In genomic region chr2:84756245-84756644, GRCm38 (mm10) we compare ENCODE assay signal across 34 mouse cellular contexts. TPM values are rescaled to one million over a fixed set of nuclear protein-coding genes. Genes with fewer than 3 reads are reported as not detected.
DNase-seq lines count a peak whose midpoint lies in the region; ATAC-seq lines count a peak whose summit lies in the region.
"Had no signal": no experiment of that assay in that cellular context is flagged by ENCODE, and none has a peak within 500 bp of the region (broad histone marks: within the 10 kb centered on the region; RNA-seq: fewer than 3 reads in every experiment).

No protein-coding gene starts in this region.

- no peak for ATAC-seq in kidney, embryonic 16.5 days (ENCODE audit: low FRiP score, low TSS enrichment)
- ATAC-seq in intestine, embryonic 15.5 days: peak; percentile 85
- peak; percentile 87 for ATAC-seq in intestine, embryonic 16.5 days
- peak; percentile 55; the same call in 1 of the 2 replicates for ATAC-seq in liver, embryonic 16.5 days (ENCODE audit: low read depth)
- ATAC-seq: forebrain, embryonic 15.5 days; hindbrain, postnatal 0 days had no signal

- WGBS in kidney, embryonic 16.5 days: 75% methylated on average over 5 of the region's 5 CpGs
- 49% methylated on average over 5 of the region's 5 CpGs for WGBS in intestine, embryonic 15.5 days
- 62% methylated on average over 5 of the region's 5 CpGs for WGBS in intestine, embryonic 16.5 days
- 63% methylated on average over 5 of the region's 5 CpGs for WGBS in liver, embryonic 16.5 days (ENCODE audit: insufficient replicate concordance)

- H3K4me1 ChIP-seq in kidney, embryonic 16.5 days (ENCODE audit: insufficient read depth, low read length): no peaks in the 10 kb centered on the region
- no peaks in the 10 kb centered on the region for H3K4me1 ChIP-seq in intestine, embryonic 15.5 days (replicated peaks)
- H3K4me1 ChIP-seq in intestine, embryonic 16.5 days (ENCODE audit: control insufficient read depth, insufficient read depth, low read length): 0 out of 2 replicates have a peak, but pooled peaks cover 3% of the 10 kb centered on the region
- H3K4me1 ChIP-seq in liver, embryonic 16.5 days (ENCODE audit: control insufficient read depth, low read depth, low read length): no peaks in the 10 kb centered on the region; the same call in 1 of the 2 replicates
- H3K4me1 ChIP-seq: embryonic facial prominence, embryonic 12.5 days; forebrain, embryonic 15.5 days; heart, embryonic 10.5 days; heart, embryonic 15.5 days; hindbrain, embryonic 12.5 days; limb, embryonic 10.5 days; limb, embryonic 15.5 days; lung, embryonic 15.5 days; midbrain, embryonic 12.5 days; neural tube, embryonic 12.5 days had no signal

- H3K9ac ChIP-seq in kidney, embryonic 16.5 days (replicated peaks; ENCODE audit: low read length): no peak overlapping the region
- H3K9ac ChIP-seq in intestine, embryonic 15.5 days: no peak overlapping the region
- H3K9ac ChIP-seq in intestine, embryonic 16.5 days (ENCODE audit: low read depth, low read length): no peak overlapping the region
- no peak overlapping the region for H3K9ac ChIP-seq in liver, embryonic 16.5 days (ENCODE audit: low read depth, low read length)
- H3K9ac ChIP-seq: embryonic facial prominence, embryonic 12.5 days; forebrain, embryonic 15.5 days; heart, embryonic 15.5 days; hindbrain, embryonic 12.5 days; limb, embryonic 15.5 days; lung, embryonic 15.5 days; midbrain, embryonic 12.5 days; neural tube, embryonic 12.5 days had no signal

- H3K27me3 ChIP-seq in kidney, embryonic 16.5 days (ENCODE audit: insufficient read depth, low read length): no peaks in the 10 kb centered on the region
- H3K27me3 ChIP-seq in intestine, embryonic 15.5 days (replicated peaks): no peaks in the 10 kb centered on the region
- no peaks in the 10 kb centered on the region for H3K27me3 ChIP-seq in intestine, embryonic 16.5 days (replicated peaks; ENCODE audit: control insufficient read depth, insufficient read depth, low read length)
- H3K27me3 ChIP-seq in liver, embryonic 16.5 days (ENCODE audit: control insufficient read depth, insufficient read depth, low read depth, low read length): no peaks in the 10 kb centered on the region
- H3K27me3 ChIP-seq: embryonic facial prominence, embryonic 12.5 days; forebrain, embryonic 15.5 days; heart, embryonic 15.5 days; hindbrain, embryonic 12.5 days; limb, embryonic 15.5 days; lung, embryonic 15.5 days; midbrain, embryonic 12.5 days; neural tube, embryonic 12.5 days had no signal

- no peak overlapping the region for H3K27ac ChIP-seq in kidney, embryonic 16.5 days (ENCODE audit: low read length)
- no peak overlapping the region for H3K27ac ChIP-seq in intestine, embryonic 15.5 days
- H3K27ac ChIP-seq in intestine, embryonic 16.5 days (ENCODE audit: low read length): no peak overlapping the region
- peak overlapping the region; percentile 30; the same call in 1 of the 2 replicates for H3K27ac ChIP-seq in liver, embryonic 16.5 days (ENCODE audit: low read length)
- H3K27ac ChIP-seq: embryonic facial prominence, embryonic 12.5 days; forebrain, embryonic 15.5 days; heart, embryonic 10.5 days; heart, embryonic 15.5 days; hindbrain, embryonic 12.5 days; hindbrain, postnatal 0 days; kidney, postnatal 0 days; limb, embryonic 10.5 days; limb, embryonic 15.5 days; lung, embryonic 15.5 days; midbrain, embryonic 12.5 days; neural tube, embryonic 12.5 days; stomach, postnatal 0 days had no signal

- H3K36me3 ChIP-seq in kidney, embryonic 16.5 days (ENCODE audit: insufficient read depth, low read length): no peaks in the 10 kb centered on the region
- H3K36me3 ChIP-seq in intestine, embryonic 15.5 days: no peaks in the 10 kb centered on the region
- H3K36me3 ChIP-seq in intestine, embryonic 16.5 days (ENCODE audit: control insufficient read depth, insufficient read depth, low read length): no peaks in the 10 kb centered on the region
- no peaks in the 10 kb centered on the region for H3K36me3 ChIP-seq in liver, embryonic 16.5 days (ENCODE audit: control insufficient read depth, insufficient read depth)
- H3K36me3 ChIP-seq: embryonic facial prominence, embryonic 12.5 days; forebrain, embryonic 15.5 days; heart, embryonic 10.5 days; heart, embryonic 15.5 days; hindbrain, embryonic 12.5 days; limb, embryonic 10.5 days; limb, embryonic 15.5 days; lung, embryonic 15.5 days; midbrain, embryonic 12.5 days; neural tube, embryonic 12.5 days had no signal

- DNase-seq in kidney, adult 9 months: peak; percentile 92
- no peak for DNase-seq in left cerebral cortex, adult 18-20 months (ENCODE audit: low spot score in 2 of 2)
- DNase-seq in left cerebral cortex, adult 11 months (ENCODE audit: low spot score): no peak
- DNase-seq: adrenal gland, postnatal 25 days; B cell, adult 2 months; cerebellum, adult 11-12 months; cerebellum, adult 9-11 months; embryo, embryonic 11 days; gastrocnemius, postnatal 25 days; heart, adult 11 months; heart, postnatal 36 days; lung, postnatal 4 days; right cerebral cortex, adult 18-20 months; thymus, adult 18-20 months; thymus, postnatal 25 days had no signal

- no peak overlapping the region for H3K4me3 ChIP-seq in kidney, embryonic 16.5 days (ENCODE audit: low read length)
- no peak overlapping the region for H3K4me3 ChIP-seq in intestine, embryonic 15.5 days (replicated peaks)
- no peak overlapping the region for H3K4me3 ChIP-seq in intestine, embryonic 16.5 days (ENCODE audit: low read length)
- H3K4me3 ChIP-seq in liver, embryonic 16.5 days (ENCODE audit: low read depth, low read length): no peak overlapping the region
- H3K4me3 ChIP-seq: embryonic facial prominence, embryonic 12.5 days; forebrain, embryonic 15.5 days; heart, embryonic 10.5 days; heart, embryonic 15.5 days; hindbrain, embryonic 12.5 days; limb, embryonic 10.5 days; limb, embryonic 15.5 days; lung, embryonic 15.5 days; megakaryocyte, embryonic 14.5 days; midbrain, embryonic 12.5 days; myocyte; neural tube, embryonic 12.5 days had no signal

- H3K9me3 ChIP-seq in kidney, embryonic 16.5 days (ENCODE audit: low read length): no peaks in the 10 kb centered on the region
- H3K9me3 ChIP-seq in intestine, embryonic 15.5 days: no peaks in the 10 kb centered on the region
- no peaks in the 10 kb centered on the region for H3K9me3 ChIP-seq in intestine, embryonic 16.5 days (ENCODE audit: control insufficient read depth, low read length)
- no peaks in the 10 kb centered on the region for H3K9me3 ChIP-seq in liver, embryonic 16.5 days (replicated peaks; ENCODE audit: control insufficient read depth, low read length)
- H3K9me3 ChIP-seq: embryonic facial prominence, embryonic 12.5 days; forebrain, embryonic 15.5 days; heart, embryonic 10.5 days; heart, embryonic 15.5 days; hindbrain, embryonic 12.5 days; limb, embryonic 10.5 days; limb, embryonic 15.5 days; lung, embryonic 15.5 days; megakaryocyte, embryonic 14.5 days; midbrain, embryonic 12.5 days; neural tube, embryonic 12.5 days had no signal

- H3K4me2 ChIP-seq in kidney, embryonic 16.5 days (replicated peaks; ENCODE audit: low read depth, low read length): no peak overlapping the region
- no peak overlapping the region for H3K4me2 ChIP-seq in intestine, embryonic 15.5 days (replicated peaks)
- H3K4me2 ChIP-seq in intestine, embryonic 16.5 days (ENCODE audit: low read depth, low read length): no peak overlapping the region
- no peak overlapping the region for H3K4me2 ChIP-seq in liver, embryonic 16.5 days (ENCODE audit: low read depth, low read length)
- H3K4me2 ChIP-seq: embryonic facial prominence, embryonic 12.5 days; forebrain, embryonic 15.5 days; heart, embryonic 15.5 days; hindbrain, embryonic 12.5 days; limb, embryonic 15.5 days; lung, embryonic 15.5 days; midbrain, embryonic 12.5 days; neural tube, embryonic 12.5 days had no signal

RNA-seq across cellular contexts. Expression of gene Gm19426, which starts 12.8 kb away (rescaled TPM):
- polyA plus RNA-seq in kidney, embryonic 16.5 days (2015; fragmentation: Nextera tagmentation; extraction: Ambion mirVana): 9.8 and 10.9 TPM in 2 replicates
- 5.5 and 6.1 TPM in 2 replicates for polyA plus RNA-seq in intestine, embryonic 15.5 days (2015; fragmentation: Nextera tagmentation; extraction: Ambion mirVana)
- 5.1 and 5.4 TPM in 2 replicates for polyA plus RNA-seq in intestine, embryonic 16.5 days (2015; fragmentation: Nextera tagmentation; extraction: Ambion mirVana)
- 0.89 and 0.95 TPM in 2 replicates for polyA plus RNA-seq in liver, embryonic 16.5 days (2015; fragmentation: Nextera tagmentation; extraction: Ambion mirVana)
- total RNA-seq in left cerebral cortex, adult 18-20 months (2021): 1 to 10 TPM; 2.2 to 2.5 TPM

RNA-seq across cellular contexts. Expression of gene Serping1, which starts 19.0 kb away (rescaled TPM):
- 115 and 119 TPM in 2 replicates for polyA plus RNA-seq in kidney, embryonic 16.5 days (2015; fragmentation: Nextera tagmentation; extraction: Ambion mirVana)
- 59.7 and 60.5 TPM in 2 replicates for polyA plus RNA-seq in intestine, embryonic 15.5 days (2015; fragmentation: Nextera tagmentation; extraction: Ambion mirVana)
- polyA plus RNA-seq in intestine, embryonic 16.5 days (2015; fragmentation: Nextera tagmentation; extraction: Ambion mirVana): 62.5 and 62.6 TPM in 2 replicates
- polyA plus RNA-seq in liver, embryonic 16.5 days (2015; fragmentation: Nextera tagmentation; extraction: Ambion mirVana): 119 and 133 TPM in 2 replicates
- 1 to 10 TPM; 8.5 to 9.2 TPM for total RNA-seq in left cerebral cortex, adult 18-20 months (2021)

RNA-seq across cellular contexts. Expression of gene Ypel4, which starts 22.4 kb away (rescaled TPM):
- polyA plus RNA-seq in kidney, embryonic 16.5 days (2015; fragmentation: Nextera tagmentation; extraction: Ambion mirVana): 5.4 and 9.4 TPM in 2 replicates
- 5.1 and 6.0 TPM in 2 replicates for polyA plus RNA-seq in intestine, embryonic 15.5 days (2015; fragmentation: Nextera tagmentation; extraction: Ambion mirVana)
- 4.3 and 6.0 TPM in 2 replicates for polyA plus RNA-seq in intestine, embryonic 16.5 days (2015; fragmentation: Nextera tagmentation; extraction: Ambion mirVana)
- 69.6 and 79.1 TPM in 2 replicates for polyA plus RNA-seq in liver, embryonic 16.5 days (2015; fragmentation: Nextera tagmentation; extraction: Ambion mirVana)
- total RNA-seq in left cerebral cortex, adult 18-20 months (2021): 10 to 100 TPM; 92.2 to 93.5 TPM

RNA-seq across cellular contexts. Expression of gene Clp1, which starts 29.1 kb away (rescaled TPM):
- 31.1 and 32.1 TPM in 2 replicates for polyA plus RNA-seq in kidney, embryonic 16.5 days (2015; fragmentation: Nextera tagmentation; extraction: Ambion mirVana)
- 26.3 and 26.7 TPM in 2 replicates for polyA plus RNA-seq in intestine, embryonic 15.5 days (2015; fragmentation: Nextera tagmentation; extraction: Ambion mirVana)
- 28.3 and 28.4 TPM in 2 replicates for polyA plus RNA-seq in intestine, embryonic 16.5 days (2015; fragmentation: Nextera tagmentation; extraction: Ambion mirVana)
- 49.7 and 56.2 TPM in 2 replicates for polyA plus RNA-seq in liver, embryonic 16.5 days (2015; fragmentation: Nextera tagmentation; extraction: Ambion mirVana)
- total RNA-seq in left cerebral cortex, adult 18-20 months (2021): 10 to 100 TPM; 10.4 to 10.5 TPM

RNA-seq across cellular contexts. Expression of gene Zdhhc5, which starts 41.3 kb away (rescaled TPM):
- polyA plus RNA-seq in kidney, embryonic 16.5 days (2015; fragmentation: Nextera tagmentation; extraction: Ambion mirVana): 30.4 and 30.6 TPM in 2 replicates
- 24.6 and 26.5 TPM in 2 replicates for polyA plus RNA-seq in intestine, embryonic 15.5 days (2015; fragmentation: Nextera tagmentation; extraction: Ambion mirVana)
- polyA plus RNA-seq in intestine, embryonic 16.5 days (2015; fragmentation: Nextera tagmentation; extraction: Ambion mirVana): 18.3 and 23.4 TPM in 2 replicates
- 17.7 and 18.9 TPM in 2 replicates for polyA plus RNA-seq in liver, embryonic 16.5 days (2015; fragmentation: Nextera tagmentation; extraction: Ambion mirVana)
- total RNA-seq in left cerebral cortex, adult 18-20 months (2021): 10 to 100 TPM; 49.2 TPM
